Mouse (Mus musculus): ENCODE results near the gene BC005537.
"Not testable (repeated sequence)": the region's sequence is repeated elsewhere in the genome, so short reads cannot be mapped to it uniquely, and the experiment has no call there.

The BC005537 gene

GRCm38 (mm10) chr13:24801308-24801921 lies at the start of gene BC005537:
BC005537 (plus strand) TSS chr13:24801657.
- DNase-seq (ENCODE audit: extremely low read depth, low read depth): no peak

- DNase-seq (ENCODE audit: extremely low read depth, low read depth): no peak
Observed at GRCm38 (mm10) chr13:24756756-24757155, 44.7 kb upstream of the BC005537 start.

GRCm38 (mm10) chr13:24757820-24758564 lies 43.5 kb upstream of the BC005537 start:
- DNase-seq (ENCODE audit: extremely low read depth, low read depth): peak; percentile 56

GRCm38 (mm10) chr13:24759451-24759850 lies 42.0 kb upstream of the BC005537 start:
- DNase-seq (ENCODE audit: extremely low read depth, low read depth): no peak

GRCm38 (mm10) chr13:24760351-24760870 lies 41.0 kb upstream of the BC005537 start:
- no peak for DNase-seq (ENCODE audit: extremely low read depth, low read depth)

GRCm38 (mm10) chr13:24761083-24761402 lies 40.4 kb upstream of the BC005537 start:
- no peak for DNase-seq (ENCODE audit: extremely low read depth, low read depth)

- peak; percentile 88 for DNase-seq (ENCODE audit: extremely low read depth, low read depth)
Observed at GRCm38 (mm10) chr13:24761403-24762227, 39.8 kb upstream of the BC005537 start, which contains the start of gene Gmnn. Gmnn (minus strand) TSS chr13:24761923.

GRCm38 (mm10) chr13:24762254-24762653 lies 39.2 kb upstream of the BC005537 start:
- no peak for DNase-seq (ENCODE audit: extremely low read depth, low read depth)

GRCm38 (mm10) chr13:24767809-24768208 lies 33.6 kb upstream of the BC005537 start:
- DNase-seq (ENCODE audit: extremely low read depth, low read depth): not testable (repeated sequence)

- not testable (repeated sequence) for DNase-seq (ENCODE audit: extremely low read depth, low read depth)
Observed at GRCm38 (mm10) chr13:24771482-24771881, 30.0 kb upstream of the BC005537 start.

GRCm38 (mm10) chr13:24776146-24776844 lies 25.2 kb upstream of the BC005537 start:
- peak; percentile 61 for DNase-seq (ENCODE audit: extremely low read depth, low read depth)

- no peak for DNase-seq (ENCODE audit: extremely low read depth, low read depth)
Observed at GRCm38 (mm10) chr13:24778026-24778425, 23.4 kb upstream of the BC005537 start.

GRCm38 (mm10) chr13:24778706-24779380 lies 22.6 kb upstream of the BC005537 start:
- DNase-seq (ENCODE audit: extremely low read depth, low read depth): no peak

- DNase-seq (ENCODE audit: extremely low read depth, low read depth): no peak
Observed at GRCm38 (mm10) chr13:24781916-24782315, 19.5 kb upstream of the BC005537 start.

- no peak for DNase-seq (ENCODE audit: extremely low read depth, low read depth)
Observed at GRCm38 (mm10) chr13:24786014-24786490, 15.4 kb upstream of the BC005537 start.

- no peak for DNase-seq (ENCODE audit: extremely low read depth, low read depth)
Observed at GRCm38 (mm10) chr13:24787477-24787876, 14.0 kb upstream of the BC005537 start.

- peak; percentile 37 for DNase-seq (ENCODE audit: extremely low read depth, low read depth)
Observed at GRCm38 (mm10) chr13:24791349-24791748, 10.1 kb upstream of the BC005537 start.

- no peak for DNase-seq (ENCODE audit: extremely low read depth, low read depth)
Observed at GRCm38 (mm10) chr13:24792411-24793045, 8.9 kb upstream of the BC005537 start.

- no peak for DNase-seq (ENCODE audit: extremely low read depth, low read depth)
Observed at GRCm38 (mm10) chr13:24798686-24799085, 2.8 kb upstream of the BC005537 start.

- DNase-seq (ENCODE audit: extremely low read depth, low read depth): no peak
Observed at GRCm38 (mm10) chr13:24799378-24799777, 2.1 kb upstream of the BC005537 start.
